Mouse (Mus musculus) heart, adult 2 months (tissue): ENCODE data around the gene Lamc2. TPM values are rescaled to one million over a fixed set of nuclear protein-coding genes. Genes with fewer than 3 reads are reported as not detected.
A peak's percentile ranks its signal among the peaks of the same experiment; 100 is the strongest.

Experiments used
- DNase-seq, 2 experiments: peaks; one replicate each; pipeline ENCODE4 v3.0.0; 2021
- H3K27ac ChIP-seq: fragments of 200-600 bp; 2 replicates; pipeline ENCODE4 v1.8.1; 2022
- H3K27me3 ChIP-seq: fragments of 200-500 bp; 2 replicates; pipeline ENCODE4 v1.6.1; 2012; ENCODE audit warnings: mild to moderate bottlenecking, low read length, inconsistent platforms, mixed read lengths; ENCODE audit not compliant: control insufficient read depth, insufficient read depth
- H3K36me3 ChIP-seq: fragments of 200-500 bp; 2 replicates; pipeline ENCODE4 v1.6.1; 2012; ENCODE audit warnings: low read length, inconsistent platforms; ENCODE audit not compliant: control insufficient read depth, insufficient read depth
- H3K4me1 ChIP-seq: fragments of 200-500 bp; 2 replicates; pipeline ENCODE4 v1.6.1; 2011; ENCODE audit warnings: low read length; ENCODE audit not compliant: control insufficient read depth, insufficient read depth
- H3K4me3 ChIP-seq: fragments of 200-600 bp; 2 replicates; pipeline ENCODE4 v1.8.1; 2022
- H3K79me2 ChIP-seq: fragments of 200-500 bp; replicated peaks from 2 replicates; pipeline ENCODE4 v1.6.1; 2012; ENCODE audit warnings: mild to moderate bottlenecking, inconsistent platforms, low read length, moderate library complexity, mixed read lengths; ENCODE audit not compliant: control insufficient read depth, insufficient read depth
- H3K9ac ChIP-seq: fragments of 200-500 bp; 2 replicates; pipeline ENCODE4 v1.6.1; 2012; ENCODE audit warnings: low read depth, mild to moderate bottlenecking, control low read depth, inconsistent platforms, low read length, mixed read lengths
- CTCF ChIP-seq: fragments of 200-600 bp; IDR thresholded peaks from 2 replicates; pipeline ENCODE4 v1.8.1; 2022; ENCODE audit warnings: antibody characterized with exemption, mild to moderate bottlenecking, moderate library complexity
- EP300 ChIP-seq: fragments of 200-500 bp; IDR thresholded peaks from 2 replicates; pipeline ENCODE4 v1.6.1; 2011; ENCODE audit warnings: low read depth, low read length, control low read depth; ENCODE audit not compliant: insufficient read depth
- POLR2A ChIP-seq: fragments of 200-500 bp; IDR thresholded peaks from 2 replicates; pipeline ENCODE4 v1.6.1; 2011; ENCODE audit warnings: mild to moderate bottlenecking, low read depth, low read length, control low read depth; ENCODE audit not compliant: insufficient read depth
- WGBS: fragments of 180-500 bp; shearing (Covaris S2); methylation state at CpG from one replicate; pipeline ENCODE4 v1.1.7; 2018; 5-methylcytosine and 5-hydroxymethylcytosine counted together
- intact Hi-C: fragments of 180-260 bp; cut with DNase I; formaldehyde crosslinking; loops from one replicate; pipeline ENCODE4 v1.15.1; 2025
- long read RNA-seq: library from polyadenylated mRNA; stranded (forward); transcript quantifications from one replicate; pipeline ENCODE4 v2.0.0, GENCODE M21; 2021
- polyA plus RNA-seq: library from polyadenylated mRNA; depleted of rRNA; stranded (reverse); fragments of >200 nt; gene quantifications from 2 replicates; pipeline ENCODE4 v1.2.3, GENCODE M21; 2012; rRNA removed
- total RNA-seq, 2 experiments: library from RNA; stranded (reverse); gene quantifications; 2 replicates each; pipeline ENCODE4 v1.2.3; 2021

Gene Lamc2
- 10 to 100 TPM in 1 of 2 experiments, 1 to 10 TPM in 1; 9.3 to 11.8 TPM for total RNA-seq
- 1.6 and 2.5 TPM in 2 replicates for polyA plus RNA-seq
- long read RNA-seq, full-length matches to known transcripts, result 3 of 12 reads
- long read RNA-seq, partial matches to known transcripts, result 2 of 12 reads
- long read RNA-seq, other reads (novel, unspliced or antisense), result 7 of 12 reads

GRCm38 (mm10) chr1:153185828-153186803 lies at the start of gene Lamc2:
Lamc2 (minus strand) TSS chr1:153186447.
- H3K27ac ChIP-seq, result no peak within 1 kb of the TSS
- H3K27me3 ChIP-seq, result peaks cover 4% of the 10 kb centered on the region
- intact Hi-C loops, result no loop called here
- DNase-seq, result peak; percentile 18 to 40
- peak within 1 kb of the TSS; percentile 48 for H3K4me3 ChIP-seq
- peaks cover 2% of the 10 kb centered on the region; the same call in 1 of the 2 replicates for H3K4me1 ChIP-seq
- no peaks in the 10 kb centered on the region for H3K79me2 ChIP-seq
- 14% methylated on average over 46 of the region's 46 CpGs for WGBS
- H3K36me3 ChIP-seq, result no peaks in the 10 kb centered on the region
- peak within 1 kb of the TSS; percentile 53 for H3K9ac ChIP-seq
- no peak for TF ChIP-seq POLR2A
- TF ChIP-seq CTCF, result no peak
- TF ChIP-seq EP300, result no peak

- WGBS, result 25% methylated on average over 4 of the region's 4 CpGs
- no peaks in the 10 kb centered on the region for H3K27me3 ChIP-seq
- no peak overlapping the region for H3K4me3 ChIP-seq
- peaks cover 2% of the 10 kb centered on the region for H3K4me1 ChIP-seq
- no peak for DNase-seq
- H3K27ac ChIP-seq, result peak overlapping the region; percentile 40
- peaks cover 4% of the 10 kb centered on the region for H3K36me3 ChIP-seq
- H3K9ac ChIP-seq, result peak overlapping the region; percentile 1; the same call in 1 of the 2 replicates
- no peaks in the 10 kb centered on the region for H3K79me2 ChIP-seq
- no peak for TF ChIP-seq POLR2A
- intact Hi-C loops, result no loop called here
These were observed 49.3 kb upstream of the Lamc2 start for GRCm38 (mm10) chr1:153235576-153235975.

- H3K36me3 ChIP-seq, result peaks cover 8% of the 10 kb centered on the region
- 62% methylated on average over 9 of the region's 9 CpGs for WGBS
These were observed 45.4 kb upstream of the Lamc2 start for GRCm38 (mm10) chr1:153231681-153232080.

GRCm38 (mm10) chr1:153227916-153228315 lies 41.7 kb upstream of the Lamc2 start:
- Histone ChIP-seq H3K27me3 (no peaks in the 10 kb centered on the region), H3K9ac (no peak overlapping the region), H3K79me2 (no peaks in the 10 kb centered on the region; the same call in 1 of the 2 replicates), H3K36me3 (peaks cover 15% of the 10 kb centered on the region), H3K4me1 (peaks cover 10% of the 10 kb centered on the region), H3K27ac (peak overlapping the region; percentile 17), H3K4me3 (no peak overlapping the region)
- WGBS, result 57% methylated on average over 4 of the region's 4 CpGs
- DNase-seq, result no peak
- TF ChIP-seq EP300 (no peak), CTCF (no peak), POLR2A (no peak)
- intact Hi-C loops, result loop anchor here (5.0 kb wide), 2 partner anchors 101 to 104 kb away; partner anchors contain the start of gene Lamc1

More at GRCm38 (mm10) chr1:153231681-153232080, 45.4 kb upstream of the Lamc2 start:
- no peak for TF ChIP-seq POLR2A
- TF ChIP-seq CTCF, result no peak
- no peak for TF ChIP-seq EP300
- DNase-seq, result no peak
- Histone ChIP-seq H3K4me3 (no peak overlapping the region), H3K27me3 (no peaks in the 10 kb centered on the region), H3K9ac (no peak overlapping the region), H3K79me2 (no peaks in the 10 kb centered on the region; the same call in 1 of the 2 replicates), H3K4me1 (peaks cover 2% of the 10 kb centered on the region), H3K27ac (no peak overlapping the region)
- intact Hi-C loops, result no loop called here

- Histone ChIP-seq H3K27me3 (no peaks in the 10 kb centered on the region), H3K79me2 (no peaks in the 10 kb centered on the region; the same call in 1 of the 2 replicates), H3K27ac (peak overlapping the region; percentile 17), H3K4me1 (peaks cover 10% of the 10 kb centered on the region), H3K4me3 (no peak overlapping the region), H3K9ac (no peak overlapping the region), H3K36me3 (peaks cover 15% of the 10 kb centered on the region)
- intact Hi-C loops, result loop anchor here (5.0 kb wide), 2 partner anchors 100 to 105 kb away; partner anchors contain the start of gene Lamc1
- WGBS, result 73% methylated on average over 8 of the region's 8 CpGs
- DNase-seq, result no peak
- no peak for TF ChIP-seq EP300
- TF ChIP-seq CTCF, result no peak
- TF ChIP-seq POLR2A, result no peak
These were observed 40.8 kb upstream of the Lamc2 start for GRCm38 (mm10) chr1:153227096-153227495.
